Mouse (Mus musculus): Measurements from ENCODE around the gene Cenpl.

The Cenpl gene

GRCm38 (mm10) chr1:161041261-161042020 is 29.1 kb upstream of the Cenpl start:
- DNase-seq = no peak

DNA sequence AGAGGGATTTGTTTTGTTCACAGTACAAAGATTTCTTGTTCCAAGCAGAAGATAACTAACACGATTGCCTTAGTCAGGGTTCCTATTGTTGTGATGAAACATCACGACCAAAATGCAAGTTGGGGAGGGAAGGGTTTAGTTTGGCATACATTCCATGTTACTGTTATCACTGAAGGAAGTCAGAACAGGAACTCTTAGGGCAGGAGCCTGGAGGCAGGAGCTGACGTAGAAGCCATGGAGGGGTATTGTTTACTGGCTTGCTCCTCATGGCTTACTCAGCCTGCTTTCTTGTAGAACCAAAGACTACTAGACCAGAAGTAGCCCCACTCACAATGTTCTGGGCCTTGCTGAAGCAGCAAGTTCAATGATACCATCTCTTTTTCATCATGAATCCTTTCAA is 23.5 kb upstream of the Cenpl start:
- DNase-seq = no peak

- DNase-seq = no peak
These were observed 13.3 kb upstream of the Cenpl start for GRCm38 (mm10) chr1:161057164-161057563.

- no peak for DNase-seq
These were observed 7.2 kb upstream of the Cenpl start for GRCm38 (mm10) chr1:161063351-161063750.

GRCm38 (mm10) chr1:161071272-161071620 is 733 bp downstream of the Cenpl start:
- DNase-seq = no peak

GRCm38 (mm10) chr1:161076238-161076637 is 5.7 kb downstream of the Cenpl start:
- DNase-seq = no peak

DNA sequence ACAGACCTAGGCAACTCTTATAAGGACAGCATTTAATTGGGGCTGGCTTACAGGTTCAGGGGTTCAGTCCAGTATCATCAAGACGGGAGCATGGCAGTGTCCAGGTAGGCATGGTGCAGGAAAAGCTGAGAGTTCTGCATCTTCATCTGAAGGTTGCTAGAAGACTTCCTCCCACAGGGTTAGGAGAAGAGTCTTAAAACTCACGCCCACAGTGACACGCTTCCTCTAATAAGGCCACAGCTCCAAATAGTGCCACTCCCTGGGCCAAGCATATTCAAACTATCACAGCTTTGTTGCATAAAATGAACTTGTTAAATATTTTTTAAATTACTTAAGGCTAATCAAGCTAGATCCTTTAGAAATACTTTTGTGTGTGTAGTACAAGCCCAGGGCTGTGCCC is 6.7 kb downstream of the Cenpl start:
- no peak for DNase-seq

- DNase-seq = no peak
These were observed 29.4 kb downstream of the Cenpl start for GRCm38 (mm10) chr1:161099721-161100405.

DNA sequence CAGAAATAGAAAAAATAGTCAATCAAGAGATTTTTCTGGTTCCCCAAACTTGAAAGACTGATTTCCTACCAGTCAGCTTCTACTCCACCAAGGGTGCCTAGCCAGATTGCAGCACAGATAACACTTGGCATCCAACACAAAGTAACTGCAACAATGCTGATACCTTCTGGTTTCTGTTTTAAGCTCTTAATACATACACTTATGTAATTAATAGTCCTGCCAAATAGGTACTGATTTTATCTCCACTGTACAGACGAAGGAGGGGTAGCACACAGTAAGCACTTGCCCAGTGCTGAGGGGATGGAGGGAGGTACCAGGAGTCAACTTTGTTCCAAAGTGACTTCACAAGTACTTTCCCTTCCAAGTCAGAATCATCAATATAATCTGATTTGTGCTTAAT is 33.3 kb downstream of the Cenpl start:
- no peak for DNase-seq

DNA sequence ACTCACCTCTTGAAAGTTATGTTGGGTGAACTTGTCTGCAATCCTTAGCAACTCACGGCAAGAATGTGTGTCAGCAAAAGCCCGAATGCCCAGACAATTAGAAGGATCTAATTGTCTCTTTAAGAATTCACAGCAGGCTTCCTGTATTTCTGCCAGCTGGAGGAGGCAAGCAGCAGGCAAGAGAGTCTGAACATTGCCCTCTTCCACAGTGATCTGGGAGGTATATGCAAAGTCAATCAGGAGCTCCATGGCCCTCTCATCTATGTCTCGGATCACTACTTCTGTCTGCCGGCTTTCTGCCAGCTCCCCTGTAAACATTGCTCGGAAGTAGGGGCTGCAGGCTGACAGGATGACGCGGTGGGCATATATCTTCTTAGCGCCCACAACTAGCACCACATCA is 38.7 kb downstream of the Cenpl start:
- DNase-seq = no peak

GRCm38 (mm10) chr1:161114591-161114990 is 44.1 kb downstream of the Cenpl start:
- no peak for DNase-seq

GRCm38 (mm10) chr1:161122661-161123418 is 52.3 kb downstream of the Cenpl start:
- no peak for DNase-seq

- no peak for DNase-seq
These were observed 55.9 kb downstream of the Cenpl start for GRCm38 (mm10) chr1:161126461-161126860.

GRCm38 (mm10) chr1:161130726-161131664 is 60.5 kb downstream of the Cenpl start, which contains the start of gene Klhl20:
TSS of gene Klhl20 (minus strand) at chr1:161131511.
- peak; percentile 94 to 97 for DNase-seq
